Comparison of ENCODE assay signal across 9 mouse cellular contexts in genomic region chr8:11758482-11759281, GRCm38 (mm10). TPM values are rescaled to one million over a fixed set of nuclear protein-coding genes. Genes with fewer than 3 reads are reported as not detected.
A peak's percentile ranks its signal among the peaks of the same experiment; 100 is the strongest.
DNase-seq lines count a peak whose midpoint lies in the region; ATAC-seq lines count a peak whose summit lies in the region.
"Had no signal": no experiment of that assay in that cellular context is flagged by ENCODE, and none has a peak within 500 bp of the region (broad histone marks: within the 10 kb centered on the region; RNA-seq: fewer than 3 reads in every experiment).

No protein-coding gene starts in this region.

- peak overlapping the region; percentile 90 for H3K9ac ChIP-seq in lung, embryonic 15.5 days
- H3K9ac ChIP-seq in embryonic facial prominence, embryonic 12.5 days: peak overlapping the region; percentile 89
- H3K9ac ChIP-seq in kidney, embryonic 15.5 days: peak overlapping the region; percentile 95

- H3K9me3 ChIP-seq in lung, embryonic 15.5 days: no peaks in the 10 kb centered on the region
- no peaks in the 10 kb centered on the region for H3K9me3 ChIP-seq in embryonic facial prominence, embryonic 12.5 days
- H3K9me3 ChIP-seq in kidney, embryonic 15.5 days (replicated peaks): no peaks in the 10 kb centered on the region

- H3K27ac ChIP-seq in lung, embryonic 15.5 days: peak overlapping the region; percentile 91
- peak overlapping the region; percentile 87 for H3K27ac ChIP-seq in embryonic facial prominence, embryonic 12.5 days
- peak overlapping the region; percentile 94 for H3K27ac ChIP-seq in kidney, embryonic 15.5 days

- H3K36me3 ChIP-seq in lung, embryonic 15.5 days: no peaks in the 10 kb centered on the region
- no peaks in the 10 kb centered on the region for H3K36me3 ChIP-seq in embryonic facial prominence, embryonic 12.5 days
- H3K36me3 ChIP-seq in kidney, embryonic 15.5 days: no peaks in the 10 kb centered on the region

- H3K27me3 ChIP-seq in lung, embryonic 15.5 days: no peaks in the 10 kb centered on the region
- H3K27me3 ChIP-seq in embryonic facial prominence, embryonic 12.5 days: no peaks in the 10 kb centered on the region
- H3K27me3 ChIP-seq in kidney, embryonic 15.5 days: no peaks in the 10 kb centered on the region

- H3K4me2 ChIP-seq in lung, embryonic 15.5 days: peak overlapping the region; percentile 84
- peak overlapping the region; percentile 90 for H3K4me2 ChIP-seq in embryonic facial prominence, embryonic 12.5 days (replicated peaks)
- H3K4me2 ChIP-seq in kidney, embryonic 15.5 days: peak overlapping the region; percentile 83

- H3K4me3 ChIP-seq in lung, embryonic 15.5 days: peak overlapping the region; percentile 86
- peak overlapping the region; percentile 72 for H3K4me3 ChIP-seq in embryonic facial prominence, embryonic 12.5 days
- peak overlapping the region; percentile 91 for H3K4me3 ChIP-seq in kidney, embryonic 15.5 days (replicated peaks)

- 1% methylated on average over 53 of the region's 53 CpGs for WGBS in lung, embryonic 15.5 days
- 1% methylated on average over 51 of the region's 53 CpGs for WGBS in embryonic facial prominence, embryonic 12.5 days
- WGBS in kidney, embryonic 15.5 days: under 1% methylated on average over 53 of the region's 53 CpGs

- peaks cover 17% of the 10 kb centered on the region for H3K4me1 ChIP-seq in lung, embryonic 15.5 days
- H3K4me1 ChIP-seq in embryonic facial prominence, embryonic 12.5 days: peaks cover 13% of the 10 kb centered on the region
- peaks cover 17% of the 10 kb centered on the region for H3K4me1 ChIP-seq in kidney, embryonic 15.5 days

- no peak for DNase-seq in lung, adult 18-20 months
- peak; percentile 36 for DNase-seq in NIH3T3 (ENCODE audit: low read depth)
- DNase-seq in frontal cortex, postnatal 10 days (ENCODE audit: low spot score in 2 of 2): no peak
- no peak for DNase-seq in urinary bladder, postnatal 36 days (ENCODE audit: low spot score in 2 of 2)

- ATAC-seq in lung, embryonic 15.5 days (ENCODE audit: borderline replicate concordance, extremely low read depth, low FRiP score, low TSS enrichment): peak; percentile 6; the same call in 1 of the 2 replicates
- peak; percentile 70 for ATAC-seq in embryonic facial prominence, embryonic 12.5 days (ENCODE audit: insufficient number of reproducible peaks, insufficient read depth, low FRiP score, low TSS enrichment)
- ATAC-seq in kidney, embryonic 15.5 days (replicated peaks; ENCODE audit: low FRiP score): peak; percentile 37
- 0 out of 2 replicates have a peak, but pooled peaks have one; percentile 6 for ATAC-seq in monocyte, adult 5-6 weeks (replicated peaks; ENCODE audit: insufficient number of reproducible peaks, low FRiP score, low TSS enrichment, poor library complexity, severe bottlenecking)

RNA-seq across cellular contexts. Expression of gene Arhgef7, which starts 31.2 kb away (rescaled TPM):
- polyA plus RNA-seq in lung, embryonic 15.5 days (2015; fragmentation: Nextera tagmentation; extraction: Ambion mirVana): 35.1 and 39.0 TPM in 2 replicates
- 55.0 and 56.5 TPM in 2 replicates for polyA plus RNA-seq in embryonic facial prominence, embryonic 12.5 days (2016; fragmentation: Nextera tagmentation; extraction: Ambion mirVana)
- 38.6 and 40.1 TPM in 2 replicates for polyA plus RNA-seq in kidney, embryonic 15.5 days (2015; fragmentation: Nextera tagmentation; extraction: Ambion mirVana)
- 24.6 to 43.1 TPM (median 27.3 TPM) in 3 replicates for total RNA-seq in monocyte, adult 5-6 weeks (2017)

RNA-seq across cellular contexts. Expression of gene 1700016D06Rik, which starts 57.8 kb away (rescaled TPM):
- not detected in 2 replicates for polyA plus RNA-seq in lung, embryonic 15.5 days (2015; fragmentation: Nextera tagmentation; extraction: Ambion mirVana)
- not detected in 2 replicates for polyA plus RNA-seq in embryonic facial prominence, embryonic 12.5 days (2016; fragmentation: Nextera tagmentation; extraction: Ambion mirVana)
- polyA plus RNA-seq in kidney, embryonic 15.5 days (2015; fragmentation: Nextera tagmentation; extraction: Ambion mirVana): not detected in 2 replicates
- not detected in 3 replicates for total RNA-seq in monocyte, adult 5-6 weeks (2017)
- polyA plus RNA-seq: large intestine, adult 2 months had no signal

Comparison
In these comparisons a context has a peak if more than half of its experiments do, and no peak if none do; other contexts are left out.
1. ATAC-seq: peak in every context shown above with its lines; median percentile 70 in embryonic facial prominence, embryonic 12.5 days; 37 in kidney, embryonic 15.5 days; 6 in lung, embryonic 15.5 days; 6 in monocyte, adult 5-6 weeks.